Mouse (Mus musculus): ENCODE measurements around the gene Dlgap4. TPM values are rescaled to one million over a fixed set of nuclear protein-coding genes. Genes with fewer than 3 reads are reported as not detected.

Dlgap4 gene
- total and polyA plus RNA-seq, 3 experiments = 10.4 to 39.6 TPM; not detected in 1

DNA sequence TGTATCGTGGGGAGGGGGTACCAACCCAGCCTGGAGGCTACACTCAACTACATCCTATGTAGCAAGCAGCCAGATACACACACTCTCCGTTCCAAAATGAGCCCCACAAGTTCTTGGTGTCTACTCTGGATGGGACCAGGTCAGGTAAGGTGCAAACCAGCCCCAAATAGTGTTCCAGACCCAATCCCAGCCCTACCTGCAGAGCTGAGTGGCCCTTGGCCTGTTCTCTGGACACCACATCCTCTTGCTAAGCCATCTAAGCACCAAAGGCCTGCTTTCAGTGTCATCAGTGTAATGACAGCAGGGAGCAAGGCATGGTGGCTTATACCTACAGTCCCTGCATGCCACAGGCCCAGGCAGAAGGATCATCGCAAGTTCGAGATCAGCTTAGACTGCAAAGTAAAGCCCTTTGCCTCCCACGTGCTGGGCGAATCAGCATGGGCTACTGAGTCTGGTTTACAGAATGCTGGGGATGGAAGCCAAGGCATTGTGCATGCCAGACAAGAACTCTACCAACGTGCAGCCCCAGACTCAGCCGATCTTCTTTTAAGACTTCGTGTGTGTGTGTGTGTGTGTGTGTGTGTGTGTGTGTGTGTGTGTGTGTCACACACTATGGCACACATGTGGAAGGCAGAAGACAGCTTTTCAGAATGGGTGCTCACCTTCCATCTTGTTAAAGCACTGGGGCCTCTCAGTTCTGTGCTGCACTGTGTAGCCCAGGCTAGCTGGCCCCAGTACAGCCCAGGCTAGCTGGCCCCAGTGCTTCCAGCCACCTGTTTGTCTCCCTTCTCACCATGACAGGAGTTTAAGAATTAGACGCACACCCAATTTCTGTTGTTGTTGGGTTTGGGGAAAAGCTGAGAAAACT, 169.2 kb downstream of the Dlgap4 start:
- no peak overlapping the region for H3K4me3 ChIP-seq (ENCODE audit: control insufficient read depth in 1 of 2, insufficient read depth in 1 of 2, low read depth in 2 of 2, low read length in 2 of 2)
- H3K9me3 ChIP-seq (replicated peaks; ENCODE audit: insufficient read depth, low read length) = no peaks in the 10 kb centered on the region
- peaks cover 19 to 45% of the 10 kb centered on the region in 2 experiments for H3K4me1 ChIP-seq (ENCODE audit: control insufficient read depth in 1 of 2, insufficient read depth in 2 of 2, low read length in 2 of 2)
- no peaks in the 10 kb centered on the region for H3K79me2 ChIP-seq (ENCODE audit: control insufficient read depth, insufficient read depth, low read length, poor library complexity)
- H3K27ac ChIP-seq (ENCODE audit: control insufficient read depth, low read depth, low read length) = peak overlapping the region; percentile 96
- H3K36me3 ChIP-seq (ENCODE audit: control insufficient read depth in 1 of 2, insufficient read depth in 2 of 2, low read length in 2 of 2) = peaks cover 0 to 29% of the 10 kb centered on the region in 2 experiments; a peak in 2 of 4 replicates
- peak overlapping the region; percentile 51 for H3K9ac ChIP-seq (ENCODE audit: control insufficient read depth, low read depth, low read length, poor library complexity, severe bottlenecking)
- peak; percentile 77 for DNase-seq (ENCODE audit: low read depth, low spot score)
- TF ChIP-seq HCFC1 (IDR thresholded peaks at IDR 0.05; ENCODE audit: low read depth, low read length) (no peak), MAX (IDR thresholded peaks at IDR 0.05; ENCODE audit: low read length) (peak; percentile 84), MYC (IDR thresholded peaks at IDR 0.05; ENCODE audit: low read depth, low read length) (peak; percentile 62), CHD1 (IDR thresholded peaks at IDR 0.05; ENCODE audit: low read depth, low read length) (peak; percentile 55; the same call in 1 of the 2 replicates), POLR2A (IDR thresholded peaks at IDR 0.05; ENCODE audit: control insufficient read depth in 1 of 2, insufficient read depth in 1 of 2, low read depth in 1 of 2, low read length in 2 of 2, poor library complexity in 1 of 2) (0 out of 4 replicates have a peak, but pooled peaks have one; percentile 17), USF1 (IDR thresholded peaks at IDR 0.05; ENCODE audit: low read depth, low read length) (peak; percentile 29; the same call in 1 of the 2 replicates), JUND (IDR thresholded peaks at IDR 0.05; ENCODE audit: low read depth, low read length) (no peak), BHLHE40 (IDR thresholded peaks at IDR 0.05; ENCODE audit: borderline replicate concordance, low read depth, low read length) (no peak)
- no peaks in the 10 kb centered on the region for H3K27me3 ChIP-seq (ENCODE audit: control insufficient read depth in 1 of 2, insufficient read depth in 2 of 2, low read length in 2 of 2)

DNA sequence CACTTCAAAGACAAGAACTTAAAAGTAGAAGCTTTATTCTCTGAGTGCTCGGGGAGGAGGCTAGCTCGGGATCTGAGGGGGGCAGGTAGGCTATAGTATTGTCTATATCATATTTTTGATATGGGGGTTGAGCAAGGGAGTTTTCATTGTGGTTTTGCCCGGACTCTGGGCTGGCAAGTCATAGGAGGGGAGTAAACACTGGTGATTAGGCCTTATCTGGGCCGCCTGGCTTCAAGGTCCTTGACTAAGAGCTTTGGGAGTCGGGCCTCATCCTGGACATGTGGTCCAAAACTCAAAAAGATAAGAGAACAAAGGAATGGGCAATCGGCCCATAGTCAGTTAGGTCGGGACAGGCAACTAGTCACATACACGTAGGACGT, 169.8 kb downstream of the Dlgap4 start:
- H3K9me3 ChIP-seq (replicated peaks; ENCODE audit: insufficient read depth, low read length) = no peaks in the 10 kb centered on the region
- peak; percentile 97 for DNase-seq (ENCODE audit: low read depth, low spot score)
- H3K4me1 ChIP-seq (ENCODE audit: control insufficient read depth in 1 of 2, insufficient read depth in 2 of 2, low read length in 2 of 2) = peaks cover 19 to 45% of the 10 kb centered on the region in 2 experiments
- no peaks in the 10 kb centered on the region for H3K27me3 ChIP-seq (ENCODE audit: control insufficient read depth in 1 of 2, insufficient read depth in 2 of 2, low read length in 2 of 2)
- H3K9ac ChIP-seq (ENCODE audit: control insufficient read depth, low read depth, low read length, poor library complexity, severe bottlenecking) = peak overlapping the region; percentile 51
- H3K27ac ChIP-seq (ENCODE audit: control insufficient read depth, low read depth, low read length) = peak overlapping the region; percentile 96
- H3K4me3 ChIP-seq (ENCODE audit: control insufficient read depth in 1 of 2, insufficient read depth in 1 of 2, low read depth in 2 of 2, low read length in 2 of 2) = no peak overlapping the region
- H3K36me3 ChIP-seq (ENCODE audit: control insufficient read depth in 1 of 2, insufficient read depth in 2 of 2, low read length in 2 of 2) = peaks cover 0 to 29% of the 10 kb centered on the region in 2 experiments; a peak in 2 of 4 replicates
- H3K79me2 ChIP-seq (ENCODE audit: control insufficient read depth, insufficient read depth, low read length, poor library complexity) = no peaks in the 10 kb centered on the region
- TF ChIP-seq TAL1 (IDR thresholded peaks at IDR 0.05; ENCODE audit: low read length) = peak; percentile 94
- no peak for TF ChIP-seq RAD21 (IDR thresholded peaks at IDR 0.05; ENCODE audit: low read depth, low read length)
- TF ChIP-seq GATA1 (IDR thresholded peaks at IDR 0.05; ENCODE audit: low read depth, low read length) = peak; percentile 98
- peak; percentile 89 for TF ChIP-seq MYB (IDR thresholded peaks at IDR 0.05; ENCODE audit: low read depth, low read length)
- peak; percentile 98 for TF ChIP-seq ETS1 (IDR thresholded peaks at IDR 0.05; ENCODE audit: low read depth, low read length)
- TF ChIP-seq JUND (IDR thresholded peaks at IDR 0.05; ENCODE audit: low read depth, low read length) = peak; percentile 68
- peak; percentile 98 to 99 for TF ChIP-seq EP300 (IDR thresholded peaks at IDR 0.05; ENCODE audit: low read depth in 1 of 2, low read length in 2 of 2)
- TF ChIP-seq CHD1 (IDR thresholded peaks at IDR 0.05; ENCODE audit: low read depth, low read length) = 0 out of 2 replicates have a peak, but pooled peaks have one; percentile 57
- TF ChIP-seq ZC3H11A (IDR thresholded peaks at IDR 0.05; ENCODE audit: low read depth, low read length) = peak; percentile 8
- no peak for TF ChIP-seq UBTF (IDR thresholded peaks at IDR 0.05; ENCODE audit: borderline replicate concordance, insufficient read depth, low read depth, low read length)
- TF ChIP-seq SIN3A (IDR thresholded peaks at IDR 0.05; ENCODE audit: low read length) = peak; percentile 96
- no peak for TF ChIP-seq HCFC1 (IDR thresholded peaks at IDR 0.05; ENCODE audit: low read depth, low read length)
- TF ChIP-seq TBP (IDR thresholded peaks at IDR 0.05; ENCODE audit: low read depth, low read length) = peak; percentile 20; the same call in 1 of the 2 replicates
- peak; percentile 83 for TF ChIP-seq MAZ (IDR thresholded peaks at IDR 0.05; ENCODE audit: low read depth, low read length)
- peak; percentile 66; the same call in 1 of the 2 replicates for TF ChIP-seq POLR2AphosphoS2 (IDR thresholded peaks at IDR 0.05; ENCODE audit: low read length)
- TF ChIP-seq E2F4 (IDR thresholded peaks at IDR 0.05; ENCODE audit: borderline replicate concordance, low read depth, low read length) = 0 out of 2 replicates have a peak, but pooled peaks have one; percentile 50
- no peak for TF ChIP-seq GABPA (IDR thresholded peaks at IDR 0.05; ENCODE audit: low read depth, low read length)
- peak; percentile 54; the same call in 1 of the 2 replicates for TF ChIP-seq BHLHE40 (IDR thresholded peaks at IDR 0.05; ENCODE audit: borderline replicate concordance, low read depth, low read length)
- TF ChIP-seq NELFE (IDR thresholded peaks at IDR 0.05; ENCODE audit: low read depth, low read length) = peak; percentile 53
- peak; percentile 94 for TF ChIP-seq TCF12 (IDR thresholded peaks at IDR 0.05; ENCODE audit: low read depth, low read length)
- TF ChIP-seq CHD2 (IDR thresholded peaks at IDR 0.05; ENCODE audit: low read length) = peak; percentile 58
- no peak for TF ChIP-seq CTCF (IDR thresholded peaks at IDR 0.05 in 2 of 3, conservative IDR thresholded peaks at IDR 0.05 in 1 of 3; ENCODE audit: control insufficient read depth in 1 of 3, insufficient read depth in 1 of 3, low read depth in 2 of 3, low read length in 3 of 3, poor library complexity in 1 of 3, severe bottlenecking in 1 of 3)
- TF ChIP-seq MAFK (IDR thresholded peaks at IDR 0.05; ENCODE audit: borderline replicate concordance, low read depth, low read length) = peak; percentile 48; the same call in 1 of the 2 replicates
- peak; percentile 95 for TF ChIP-seq MYC (IDR thresholded peaks at IDR 0.05; ENCODE audit: low read depth, low read length)
- peak; percentile 80 for TF ChIP-seq MXI1 (IDR thresholded peaks at IDR 0.05; ENCODE audit: low read depth, low read length)
- TF ChIP-seq USF1 (IDR thresholded peaks at IDR 0.05; ENCODE audit: low read depth, low read length) = peak; percentile 78
- TF ChIP-seq MAX (IDR thresholded peaks at IDR 0.05; ENCODE audit: low read length) = peak; percentile 84
